In the genomic region with DNA sequence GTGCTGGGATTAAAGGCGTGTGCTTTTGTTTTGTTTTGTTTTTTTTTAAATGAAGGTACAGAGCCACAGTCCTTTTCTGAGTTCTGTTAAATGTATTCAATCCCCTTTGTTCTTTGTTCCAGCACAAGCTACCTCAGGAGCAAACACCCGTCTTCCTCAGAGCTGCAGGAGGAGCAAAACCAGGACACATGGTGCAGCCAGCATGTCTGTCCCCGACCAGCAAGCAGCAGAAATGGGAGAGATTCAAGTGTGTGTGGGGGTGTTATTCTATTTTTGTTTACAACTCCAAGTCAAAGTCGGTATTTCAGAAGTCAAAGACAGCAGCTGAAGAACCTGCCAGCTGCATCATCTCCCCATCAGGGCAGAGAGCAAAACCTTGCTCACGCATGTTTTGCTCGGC, we compare ENCODE assay signal across 27 mouse cellular contexts. TPM values are rescaled to one million over a fixed set of nuclear protein-coding genes. Genes with fewer than 3 reads are reported as not detected.
DNase-seq lines count a peak whose midpoint lies in the region; ATAC-seq and TF ChIP-seq lines count a peak whose summit lies in the region.
"Had no signal": no experiment of that assay in that cellular context is flagged by ENCODE, and none has a peak within 500 bp of the region (broad histone marks: within the 10 kb centered on the region; RNA-seq: fewer than 3 reads in every experiment).

No protein-coding gene starts in this region.

- WGBS in olfactory bulb, adult 2 months: 41% methylated on average over 6 of the region's 6 CpGs

- peak overlapping the region; percentile 64; the same call in 1 of the 2 replicates for H3K27ac ChIP-seq in olfactory bulb, adult 2 months (ENCODE audit: insufficient read depth, low read depth, low read length)
- H3K27ac ChIP-seq: embryonic facial prominence, embryonic 13.5 days; embryonic facial prominence, embryonic 15.5 days; forebrain, embryonic 10.5 days; forebrain, embryonic 12.5 days had no signal

- peak; percentile 66 for ATAC-seq in frontal cortex, adult (ENCODE audit: low TSS enrichment)
- ATAC-seq in megakaryocyte-erythroid progenitor cell, adult 5-6 weeks (replicated peaks; ENCODE audit: low FRiP score, low TSS enrichment, poor library complexity, severe bottlenecking): no peak
- ATAC-seq: activated CD4-positive, CD25-positive, alpha-beta regulatory T cell, adult 4 months; CD4-positive, CD25-positive, alpha-beta regulatory T cell, adult 4 months; forebrain, embryonic 14.5 days; forebrain, embryonic 16.5 days; Patski had no signal

- no peak for TF ChIP-seq CTCF in olfactory bulb, adult 2 months (IDR thresholded peaks at IDR 0.05; ENCODE audit: insufficient read depth, low read depth, low read length)

- no peak for TF ChIP-seq POLR2A in olfactory bulb, adult 2 months (IDR thresholded peaks at IDR 0.05; ENCODE audit: insufficient read depth, low read depth, low read length)

- peaks cover 14% of the 10 kb centered on the region for H3K4me1 ChIP-seq in olfactory bulb, adult 2 months (ENCODE audit: control insufficient read depth, insufficient read depth, low read length)
- H3K4me1 ChIP-seq: embryonic facial prominence, embryonic 13.5 days; embryonic facial prominence, embryonic 15.5 days had no signal

- H3K4me3 ChIP-seq in olfactory bulb, adult 2 months (ENCODE audit: insufficient read depth, low read depth, low read length): no peak overlapping the region
- H3K4me3 ChIP-seq: embryonic facial prominence, embryonic 13.5 days; embryonic facial prominence, embryonic 15.5 days; erythroblast, embryonic 14.5 days; forebrain, embryonic 10.5 days; forebrain, embryonic 12.5 days had no signal

- DNase-seq in frontal cortex, postnatal 25 days (ENCODE audit: low spot score in 2 of 2): no peak
- DNase-seq in brain, adult 2 months (ENCODE audit: low read depth, low spot score): peak; percentile 75
- no peak for DNase-seq in cerebellum, adult 11 months
- DNase-seq: adrenal gland, adult 8-10 months; adrenal gland, postnatal 14 days; adrenal gland, postnatal 36 days; B cell, adult 2 months; cerebellum, adult 11-12 months; cerebellum, adult 2 months; cerebellum, adult 9-10 months; cerebellum, postnatal 10 days; cerebellum, postnatal 25 days; embryo, embryonic 11 days had no signal

RNA-seq across cellular contexts. Expression of gene Chadl, which starts 16.7 kb away (rescaled TPM):
- not detected in 2 replicates for polyA plus RNA-seq in olfactory bulb, adult 2 months (2012; ENCODE audit: insufficient read depth, insufficient read length, low replicate concordance, missing spikeins)
- not detected in 2 replicates for total RNA-seq in megakaryocyte-erythroid progenitor cell, adult 5-6 weeks (2014; fragmentation: Nextera tagmentation)
- total RNA-seq in megakaryocyte-erythroid progenitor cell, adult 5-6 weeks (2017): 0.09 TPM in 1 of 2 replicates, not detected in the other
- polyA plus RNA-seq: G1E had no signal

RNA-seq across cellular contexts. Expression of gene Zc3h7b, which starts 31.1 kb away (rescaled TPM):
- polyA plus RNA-seq in olfactory bulb, adult 2 months (2012; ENCODE audit: insufficient read depth, insufficient read length, low replicate concordance, missing spikeins): not detected in 2 replicates
- 34.9 and 35.7 TPM in 2 replicates for total RNA-seq in megakaryocyte-erythroid progenitor cell, adult 5-6 weeks (2014; fragmentation: Nextera tagmentation)
- total RNA-seq in megakaryocyte-erythroid progenitor cell, adult 5-6 weeks (2017): 19.2 and 22.4 TPM in 2 replicates

RNA-seq across cellular contexts. Expression of gene Rangap1, which starts 31.6 kb away (rescaled TPM):
- polyA plus RNA-seq in olfactory bulb, adult 2 months (2012; ENCODE audit: insufficient read depth, insufficient read length, low replicate concordance, missing spikeins): not detected in 2 replicates
- total RNA-seq in megakaryocyte-erythroid progenitor cell, adult 5-6 weeks (2014; fragmentation: Nextera tagmentation): 84.8 and 93.4 TPM in 2 replicates
- total RNA-seq in megakaryocyte-erythroid progenitor cell, adult 5-6 weeks (2017): 111 and 144 TPM in 2 replicates

RNA-seq across cellular contexts. Expression of gene L3mbtl2, which starts 50.1 kb away (rescaled TPM):
- polyA plus RNA-seq in olfactory bulb, adult 2 months (2012; ENCODE audit: insufficient read depth, insufficient read length, low replicate concordance, missing spikeins): not detected in 2 replicates
- total RNA-seq in megakaryocyte-erythroid progenitor cell, adult 5-6 weeks (2014; fragmentation: Nextera tagmentation): 38.3 and 41.4 TPM in 2 replicates
- total RNA-seq in megakaryocyte-erythroid progenitor cell, adult 5-6 weeks (2017): 31.5 and 42.9 TPM in 2 replicates
